Comparison of ENCODE assay signal across 13 mouse cellular contexts in the genomic region with DNA sequence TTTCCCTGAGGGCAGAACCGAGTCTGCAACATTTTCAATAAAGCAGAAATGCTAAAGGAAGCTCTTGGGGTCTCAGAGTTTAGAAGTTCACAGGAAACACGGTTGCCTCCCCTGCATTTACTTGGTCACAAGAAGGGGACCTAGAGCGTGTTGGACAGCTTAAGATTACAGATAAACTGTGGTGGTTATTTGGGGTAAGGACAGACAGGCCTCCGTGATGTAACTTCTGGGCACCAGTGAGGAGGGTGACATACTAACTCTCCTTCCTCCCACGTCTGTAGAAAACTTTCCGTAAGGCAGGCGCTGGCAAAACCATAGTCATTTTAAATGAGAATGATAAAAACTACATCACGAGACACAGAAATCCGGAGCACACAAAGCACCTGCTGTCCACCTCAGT.
"Had no signal": no experiment of that assay in that cellular context is flagged by ENCODE, and none has a peak within 500 bp of the region (broad histone marks: within the 10 kb centered on the region; RNA-seq: fewer than 3 reads in every experiment).

No protein-coding gene starts in this region.

- ATAC-seq: midbrain, embryonic 15.5 days had no signal

- DNase-seq: kidney, adult 18-20 months; kidney, postnatal 25 days; layer of hippocampus, postnatal 36 days; liver, embryonic 13.5 days; lung, adult 2 months; lung, postnatal 14 days; lung, postnatal 4 days; retina, postnatal 1 day; right cerebral cortex, postnatal 25 days; spleen, adult 18-20 months; thymus, adult 18-20 months; thymus, postnatal 36 days had no signal
